Mouse (Mus musculus): ENCODE data around the gene Olfr140. TPM values are rescaled to one million over a fixed set of nuclear protein-coding genes. Genes with fewer than 3 reads are reported as not detected.

Olfr140 gene
- not detected in 2 replicates for polyA plus RNA-seq (2012)

GRCm38 (mm10) chr2:90063494-90063893 is at the start of gene Olfr140:
Gene Olfr140, minus strand, starts transcription at chr2:90063594.
- no peak for TF ChIP-seq GATA1 (IDR thresholded peaks at IDR 0.05; ENCODE audit: low read length)

GRCm38 (mm10) chr2:90070065-90070464 is 6.7 kb upstream of the Olfr140 start:
- TF ChIP-seq GATA1 (IDR thresholded peaks at IDR 0.05; ENCODE audit: low read length), result no peak

- no peak for TF ChIP-seq GATA1 (IDR thresholded peaks at IDR 0.05; ENCODE audit: low read length)
These were observed 28.4 kb downstream of the Olfr140 start, which contains the start of gene Olfr1265 for GRCm38 (mm10) chr2:90035037-90035436. Gene Olfr1265, plus strand, starts transcription at chr2:90035337.

- TF ChIP-seq GATA1 (IDR thresholded peaks at IDR 0.05; ENCODE audit: low read length), result no peak
These were observed 37.9 kb downstream of the Olfr140 start, which contains the start of gene Olfr1264 for GRCm38 (mm10) chr2:90025477-90025876. Gene Olfr1264, minus strand, starts transcription at chr2:90025577.

- no peak for TF ChIP-seq GATA1 (IDR thresholded peaks at IDR 0.05; ENCODE audit: low read length)
These were observed 51.6 kb downstream of the Olfr140 start, which contains the start of gene Olfr1263 for GRCm38 (mm10) chr2:90011831-90012230. Gene Olfr1263, plus strand, starts transcription at chr2:90012131.

GRCm38 (mm10) chr2:89999845-90000244 is 63.5 kb downstream of the Olfr140 start, which contains the start of gene Olfr1262:
Gene Olfr1262, plus strand, starts transcription at chr2:90000145.
- no peak for TF ChIP-seq GATA1 (IDR thresholded peaks at IDR 0.05; ENCODE audit: low read length)

Other genes with a start within 250 kb of the Olfr140 start
- not detected in 2 replicates for gene Olfr1256, start 222.0 kb downstream of the Olfr140 start, polyA plus RNA-seq (2012)
- gene Olfr48, start 215.4 kb downstream of the Olfr140 start, polyA plus RNA-seq (2012), result not detected in 2 replicates
- gene Olfr1257, start 185.2 kb downstream of the Olfr140 start, polyA plus RNA-seq (2012), result not detected in 2 replicates
- not detected in 2 replicates for gene Olfr1258, start 136.3 kb downstream of the Olfr140 start, polyA plus RNA-seq (2012)
- gene Olfr1259, start 114.9 kb downstream of the Olfr140 start, polyA plus RNA-seq (2012), result not detected in 2 replicates
- gene Olfr1260, start 89.3 kb downstream of the Olfr140 start, polyA plus RNA-seq (2012), result not detected in 2 replicates
- not detected in 2 replicates for gene Olfr1261, start 72.4 kb downstream of the Olfr140 start, polyA plus RNA-seq (2012)
- not detected in 2 replicates for gene Olfr1262, start 63.4 kb downstream of the Olfr140 start, polyA plus RNA-seq (2012)
- gene Olfr1263, start 51.5 kb downstream of the Olfr140 start, polyA plus RNA-seq (2012), result not detected in 2 replicates
- gene Olfr1264, start 38.0 kb downstream of the Olfr140 start, polyA plus RNA-seq (2012), result not detected in 2 replicates
- not detected in 2 replicates for gene Olfr1265, start 28.3 kb downstream of the Olfr140 start, polyA plus RNA-seq (2012)
- gene Olfr1269, start 57.8 kb upstream of the Olfr140 start, polyA plus RNA-seq (2012), result not detected in 2 replicates
- gene Olfr32, start 78.7 kb upstream of the Olfr140 start, polyA plus RNA-seq (2012), result not detected in 2 replicates
- not detected in 2 replicates for gene Olfr1270, start 89.5 kb upstream of the Olfr140 start, polyA plus RNA-seq (2012)
- gene Olfr1506, start 160.9 kb upstream of the Olfr140 start, polyA plus RNA-seq (2012), result not detected in 2 replicates
- not detected in 2 replicates for gene Olfr142, start 194.0 kb upstream of the Olfr140 start, polyA plus RNA-seq (2012)
- gene Olfr1271, start 207.4 kb upstream of the Olfr140 start, polyA plus RNA-seq (2012), result not detected in 2 replicates
- gene Olfr1272, start 229.2 kb upstream of the Olfr140 start, polyA plus RNA-seq (2012), result not detected in 2 replicates